Mouse (Mus musculus) neutrophil, adult 5-6 weeks (primary cell): Measurements from ENCODE around the gene Car5b. TPM values are rescaled to one million over a fixed set of nuclear protein-coding genes. Genes with fewer than 3 reads are reported as not detected.

Experiments
- ATAC-seq: fragments of 151-379, 151-347 bp; 2 replicates; pipeline ENCODE4 v1.8.0; 2017; ENCODE audit warnings: mild to moderate bottlenecking, moderate TSS enrichment; ENCODE audit not compliant: insufficient number of reproducible peaks, poor library complexity, low FRiP score, severe bottlenecking; ENCODE audit errors: extremely low read depth
- total RNA-seq: library from RNA; stranded (forward); fragments of 200-1000 nt; gene quantifications from 2 replicates; pipeline ENCODE4 v1.2.3, GENCODE M21; 2017

The Car5b gene
- total RNA-seq, result 0.25 and 0.47 TPM in 2 replicates

GRCm38 (mm10) chrX:164027607-164028289 lies at the start of gene Car5b:
TSS of gene Car5b (minus strand) at chrX:164027997.
- peak; percentile 69; the same call in 1 of the 2 replicates for ATAC-seq

- ATAC-seq, result peak; percentile 98
Observed at GRCm38 (mm10) chrX:164076040-164076775, 48.4 kb upstream of the Car5b start, which contains the start of gene Siah1b. TSS of gene Siah1b (minus strand) at chrX:164076493.

GRCm38 (mm10) chrX:164068968-164069367 lies 41.2 kb upstream of the Car5b start:
- no peak for ATAC-seq

GRCm38 (mm10) chrX:164066185-164066584 lies 38.4 kb upstream of the Car5b start:
- peak; percentile 96 for ATAC-seq

GRCm38 (mm10) chrX:164059070-164059469 lies 31.3 kb upstream of the Car5b start:
- ATAC-seq, result no peak

- ATAC-seq, result no peak
Observed at GRCm38 (mm10) chrX:164058523-164058922, 30.7 kb upstream of the Car5b start.

- ATAC-seq, result no peak
Observed at GRCm38 (mm10) chrX:164055726-164056125, 27.9 kb upstream of the Car5b start.

- no peak for ATAC-seq
Observed at GRCm38 (mm10) chrX:164046736-164047135, 18.9 kb upstream of the Car5b start.

GRCm38 (mm10) chrX:164042069-164042468 lies 14.3 kb upstream of the Car5b start:
- no peak for ATAC-seq

- ATAC-seq, result no peak
Observed at GRCm38 (mm10) chrX:164038882-164039281, 11.1 kb upstream of the Car5b start.

- ATAC-seq, result no peak
Observed at GRCm38 (mm10) chrX:164035931-164036330, 8.1 kb upstream of the Car5b start.

- no peak for ATAC-seq
Observed at GRCm38 (mm10) chrX:164035401-164035800, 7.6 kb upstream of the Car5b start.

- no peak for ATAC-seq
Observed at GRCm38 (mm10) chrX:164032526-164032925, 4.7 kb upstream of the Car5b start.

GRCm38 (mm10) chrX:164015636-164016035 lies 12.2 kb downstream of the Car5b start:
- no peak for ATAC-seq

- no peak for ATAC-seq
Observed at GRCm38 (mm10) chrX:164014956-164015355, 12.8 kb downstream of the Car5b start.

GRCm38 (mm10) chrX:164013318-164013717 lies 14.5 kb downstream of the Car5b start:
- ATAC-seq, result no peak

GRCm38 (mm10) chrX:164004809-164005208 lies 23.0 kb downstream of the Car5b start:
- ATAC-seq, result peak; percentile 91

- ATAC-seq, result no peak
Observed at GRCm38 (mm10) chrX:163999848-164000247, 27.9 kb downstream of the Car5b start.

GRCm38 (mm10) chrX:163996754-163997153 lies 31.0 kb downstream of the Car5b start:
- 0 out of 2 replicates have a peak, but pooled peaks have one; percentile 26 for ATAC-seq

- no peak for ATAC-seq
Observed at GRCm38 (mm10) chrX:163987718-163988374, 40.0 kb downstream of the Car5b start.
